Mouse (Mus musculus) heart, embryonic 13.5 days (tissue): Measurements from ENCODE around the gene Rgmb. TPM values are rescaled to one million over a fixed set of nuclear protein-coding genes. Genes with fewer than 3 reads are reported as not detected.

Experiments used
- ATAC-seq: fragments of 200-750 bp; cut with Nextera tagmentation; 2 replicates; pipeline ENCODE4 v1.8.0; 2017; ENCODE audit warnings: moderate TSS enrichment; ENCODE audit not compliant: insufficient number of reproducible peaks, low FRiP score, low TSS enrichment; ENCODE audit errors: extremely low read depth
- H3K27ac ChIP-seq: fragments of 300-500 bp; sonication (generic); replicated peaks from 2 replicates; pipeline ENCODE4 v1.5.1; 2015; ENCODE audit warnings: moderate library complexity, mild to moderate bottlenecking, inconsistent platforms
- H3K27me3 ChIP-seq: fragments of 300-500 bp; sonication (generic); replicated peaks from 2 replicates; pipeline ENCODE4 v1.6.1; 2015; ENCODE audit warnings: mild to moderate bottlenecking, inconsistent platforms
- H3K36me3 ChIP-seq: fragments of 300-500 bp; sonication (generic); 2 replicates; pipeline ENCODE4 v1.6.1; 2015; ENCODE audit warnings: mild to moderate bottlenecking, inconsistent platforms
- H3K4me1 ChIP-seq: fragments of 300-500 bp; sonication (generic); 2 replicates; pipeline ENCODE4 v1.6.1; 2015; ENCODE audit warnings: inconsistent platforms
- H3K4me2 ChIP-seq: fragments of 300-500 bp; sonication (generic); 2 replicates; pipeline ENCODE4 v1.6.1; 2015; ENCODE audit warnings: inconsistent platforms, mild to moderate bottlenecking, moderate library complexity
- H3K4me3 ChIP-seq: fragments of 300-500 bp; sonication (generic); 2 replicates; pipeline ENCODE4 v1.5.1; 2015; ENCODE audit warnings: moderate library complexity, mild to moderate bottlenecking, inconsistent platforms
- H3K9ac ChIP-seq: fragments of 300-500 bp; sonication (generic); 2 replicates; pipeline ENCODE4 v1.6.1; 2015; ENCODE audit warnings: inconsistent platforms, mild to moderate bottlenecking, moderate library complexity
- H3K9me3 ChIP-seq: fragments of 300-500 bp; sonication (generic); 2 replicates; pipeline ENCODE4 v1.6.1; 2016; ENCODE audit warnings: inconsistent platforms
- WGBS: fragments of 180-500 bp; shearing (Covaris S2); methylation state at CpG from one replicate; pipeline ENCODE4 v1.1.7; 2015; ENCODE audit warnings: mixed read lengths; 5-methylcytosine and 5-hydroxymethylcytosine counted together
- polyA plus RNA-seq: library from polyadenylated mRNA; unstranded; fragments of >200 nt; fragmentation: Nextera tagmentation; extraction: Ambion mirVana; gene quantifications from 2 replicates; pipeline ENCODE4 v1.2.1, GENCODE M21; 2015

Rgmb gene
- polyA plus RNA-seq, 1 experiment from 2014 or later, result 8.4 TPM

DNA sequence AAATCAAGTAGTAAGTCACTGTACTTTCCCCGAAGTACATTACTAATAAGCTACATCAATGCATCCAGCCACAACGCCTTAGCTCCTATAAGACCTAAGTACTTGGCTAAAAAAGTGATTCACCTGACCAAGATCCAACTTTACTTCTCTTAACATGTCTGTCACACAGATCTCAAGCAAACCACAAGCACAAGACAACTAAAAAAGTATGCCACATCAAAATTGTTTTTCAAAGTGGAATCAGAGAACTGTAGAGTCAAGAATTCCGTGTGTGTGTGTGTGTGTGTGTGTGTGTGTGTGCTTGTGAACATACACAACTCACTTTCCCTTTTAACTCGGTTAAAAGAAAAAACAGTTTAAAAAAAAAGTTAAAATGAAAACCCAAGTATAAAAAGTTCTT lies 9.1 kb downstream of the Rgmb start:
- H3K4me3 ChIP-seq, result no peak overlapping the region
- H3K9ac ChIP-seq, result no peak overlapping the region
- no peak for ATAC-seq
- no peaks in the 10 kb centered on the region for H3K27me3 ChIP-seq
- 87% methylated on average over 4 of the region's 4 CpGs for WGBS
- no peaks in the 10 kb centered on the region for H3K9me3 ChIP-seq
- peaks cover 21% of the 10 kb centered on the region for H3K36me3 ChIP-seq
- no peak overlapping the region for H3K27ac ChIP-seq
- H3K4me1 ChIP-seq, result peaks cover 67% of the 10 kb centered on the region
- H3K4me2 ChIP-seq, result no peak overlapping the region

DNA sequence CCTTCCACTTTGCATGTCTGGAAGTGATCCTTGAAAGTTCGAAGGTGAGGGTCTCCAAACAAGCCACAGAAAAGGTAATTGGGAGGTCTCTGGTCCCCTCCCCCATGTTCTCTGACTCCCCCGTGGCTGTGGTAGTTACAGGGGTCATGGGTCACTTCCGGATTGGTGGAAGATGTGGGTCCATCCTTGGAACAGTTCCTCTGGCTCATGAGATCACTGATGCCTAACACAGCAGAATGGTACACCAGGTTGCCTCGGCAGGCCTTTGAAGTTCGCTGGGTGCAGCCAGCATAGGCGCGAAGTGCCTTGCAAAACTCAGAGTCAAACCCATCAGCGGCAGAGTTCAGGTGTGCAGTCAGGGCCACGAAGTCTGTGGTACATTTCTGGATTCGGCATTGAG lies 10.1 kb downstream of the Rgmb start:
- H3K4me1 ChIP-seq, result peaks cover 67% of the 10 kb centered on the region
- no peak overlapping the region for H3K4me3 ChIP-seq
- no peak overlapping the region for H3K27ac ChIP-seq
- WGBS, result 86% methylated on average over 10 of the region's 10 CpGs
- ATAC-seq, result no peak
- no peak overlapping the region for H3K9ac ChIP-seq
- peaks cover 21% of the 10 kb centered on the region for H3K36me3 ChIP-seq
- H3K4me2 ChIP-seq, result no peak overlapping the region
- H3K9me3 ChIP-seq, result no peaks in the 10 kb centered on the region
- no peaks in the 10 kb centered on the region for H3K27me3 ChIP-seq

DNA sequence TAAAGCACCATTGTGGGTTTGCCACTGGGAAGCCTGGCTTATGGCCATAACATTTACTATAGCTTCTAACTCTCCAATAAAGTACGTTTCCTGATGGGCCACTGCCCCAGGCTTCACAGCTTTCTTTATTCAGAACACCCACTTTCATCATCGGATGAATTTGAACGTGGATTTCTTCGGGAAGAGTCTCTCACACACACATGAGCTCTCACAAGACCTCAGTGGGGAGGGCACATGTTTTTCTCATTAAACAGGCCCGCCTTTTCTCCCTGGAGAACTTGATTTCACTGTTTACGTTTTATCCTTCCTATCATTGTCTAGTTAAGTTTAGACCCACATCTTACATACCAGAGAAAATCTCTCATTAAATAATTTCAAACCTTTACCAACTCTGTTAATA lies 10.7 kb downstream of the Rgmb start:
- H3K9ac ChIP-seq, result no peak overlapping the region
- peaks cover 26% of the 10 kb centered on the region for H3K36me3 ChIP-seq
- no peak overlapping the region for H3K4me3 ChIP-seq
- H3K27me3 ChIP-seq, result no peaks in the 10 kb centered on the region
- peaks cover 70% of the 10 kb centered on the region for H3K4me1 ChIP-seq
- no peak for ATAC-seq
- WGBS, result 60% methylated on average over 6 of the region's 6 CpGs
- H3K9me3 ChIP-seq, result no peaks in the 10 kb centered on the region
- H3K4me2 ChIP-seq, result no peak overlapping the region
- H3K27ac ChIP-seq, result no peak overlapping the region

DNA sequence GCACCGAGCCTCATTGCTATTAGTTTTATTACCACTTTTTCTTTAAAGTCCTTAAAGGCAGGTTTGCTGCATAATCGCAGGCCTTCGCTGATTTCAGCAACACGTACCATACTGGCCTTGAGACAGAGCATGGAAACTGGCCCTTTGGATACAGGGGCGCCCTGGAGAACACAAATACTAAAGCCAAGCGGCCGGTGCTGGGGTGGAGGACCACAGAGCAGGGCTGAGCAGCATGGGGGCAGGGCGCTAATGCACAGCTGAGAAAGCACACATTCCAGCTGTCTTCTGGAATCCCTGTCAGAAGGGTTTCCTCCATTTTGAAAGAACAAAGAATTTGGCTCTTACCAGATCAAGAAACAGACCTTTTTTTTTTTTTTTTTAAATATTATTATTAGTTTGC lies 12.5 kb downstream of the Rgmb start:
- H3K27ac ChIP-seq, result no peak overlapping the region
- H3K4me1 ChIP-seq, result peaks cover 70% of the 10 kb centered on the region
- H3K9ac ChIP-seq, result no peak overlapping the region
- ATAC-seq, result no peak
- H3K4me3 ChIP-seq, result no peak overlapping the region
- H3K27me3 ChIP-seq, result no peaks in the 10 kb centered on the region
- H3K36me3 ChIP-seq, result peaks cover 26% of the 10 kb centered on the region
- H3K9me3 ChIP-seq, result no peaks in the 10 kb centered on the region
- H3K4me2 ChIP-seq, result no peak overlapping the region
- 54% methylated on average over 8 of the region's 8 CpGs for WGBS

DNA sequence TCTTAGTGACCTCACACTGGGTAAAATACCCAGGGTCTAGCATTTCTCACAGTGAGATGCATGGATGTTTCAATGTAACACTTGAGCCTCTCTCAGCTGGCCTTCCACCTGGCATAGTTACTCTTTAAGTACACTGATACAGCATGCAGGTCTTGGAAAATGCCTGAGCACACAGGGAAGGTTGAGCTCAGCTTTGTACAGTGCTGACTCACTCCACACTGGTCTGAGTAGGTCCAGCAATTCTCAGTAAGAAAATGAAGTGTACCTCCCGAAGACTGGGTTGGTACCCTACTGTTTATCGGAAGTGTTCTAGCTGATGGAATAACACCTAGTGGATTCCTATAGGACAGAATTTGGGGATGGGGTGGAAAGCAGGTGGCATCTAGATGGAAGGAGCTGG lies 13.2 kb downstream of the Rgmb start:
- peaks cover 69% of the 10 kb centered on the region for H3K4me1 ChIP-seq
- no peaks in the 10 kb centered on the region for H3K9me3 ChIP-seq
- no peak overlapping the region for H3K27ac ChIP-seq
- H3K36me3 ChIP-seq, result peaks cover 26% of the 10 kb centered on the region
- H3K4me3 ChIP-seq, result no peak overlapping the region
- 88% methylated on average over 2 of the region's 2 CpGs for WGBS
- H3K4me2 ChIP-seq, result no peak overlapping the region
- H3K27me3 ChIP-seq, result no peaks in the 10 kb centered on the region
- no peak for ATAC-seq
- H3K9ac ChIP-seq, result no peak overlapping the region

DNA sequence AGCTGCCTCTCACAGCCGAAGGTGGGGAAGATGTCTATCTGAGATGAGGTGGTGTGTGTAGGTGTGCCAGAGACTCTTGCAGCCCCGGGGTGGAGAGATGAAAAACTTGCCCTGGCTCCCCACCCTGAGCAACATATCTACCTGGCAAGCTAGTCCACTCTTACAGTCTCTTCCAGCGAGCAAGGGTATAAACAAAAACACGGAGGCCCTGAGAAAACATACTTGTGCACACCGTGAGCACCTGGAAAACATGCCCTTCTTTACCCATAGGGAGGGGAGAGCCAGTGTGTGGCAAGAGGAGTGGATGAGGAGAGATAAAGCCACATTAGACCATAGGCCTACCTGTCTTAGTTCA lies 13.8 kb downstream of the Rgmb start:
- Histone ChIP-seq H3K27ac (no peak overlapping the region), H3K4me1 (peaks cover 70% of the 10 kb centered on the region), H3K4me3 (no peak overlapping the region), H3K4me2 (no peak overlapping the region), H3K9me3 (no peaks in the 10 kb centered on the region), H3K27me3 (no peaks in the 10 kb centered on the region), H3K9ac (no peak overlapping the region), H3K36me3 (peaks cover 27% of the 10 kb centered on the region)
- ATAC-seq, result no peak
- 81% methylated on average over 5 of the region's 5 CpGs for WGBS

DNA sequence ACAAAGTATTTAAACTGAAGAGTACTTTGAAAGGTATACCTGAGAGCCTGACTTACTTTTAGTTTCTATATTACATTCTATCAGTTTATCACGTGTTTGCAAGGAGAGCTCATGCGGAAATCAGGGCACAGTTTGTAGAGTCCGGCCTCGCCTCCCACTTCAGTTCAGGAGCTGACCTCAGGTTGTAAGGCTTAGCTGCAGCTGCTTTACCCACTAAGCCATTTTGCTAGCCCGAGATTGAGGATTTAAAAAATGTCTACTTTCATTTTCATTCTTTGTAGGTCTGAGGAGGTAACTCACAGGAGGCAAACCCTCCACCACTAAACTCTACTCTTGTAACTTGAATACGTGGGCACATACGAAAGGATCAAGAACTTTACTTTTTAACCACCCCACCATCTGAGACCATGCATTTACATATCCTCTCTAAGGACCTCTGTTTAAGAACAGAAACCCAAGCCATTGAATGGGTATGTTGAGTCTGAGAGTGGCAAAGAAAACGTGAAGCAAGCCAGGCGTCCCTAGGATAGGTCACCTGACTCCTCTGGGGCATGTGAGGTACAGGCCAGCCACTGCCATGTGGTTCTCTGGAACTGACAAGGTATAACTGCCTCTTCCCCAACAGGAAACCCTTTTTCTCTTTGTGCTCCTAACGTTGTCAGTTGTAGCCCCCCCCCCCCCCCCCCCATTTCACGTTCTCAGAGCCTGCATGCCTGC lies 14.3 kb downstream of the Rgmb start:
- no peak overlapping the region for H3K27ac ChIP-seq
- no peak overlapping the region for H3K4me3 ChIP-seq
- peaks cover 28% of the 10 kb centered on the region for H3K36me3 ChIP-seq
- no peak overlapping the region for H3K4me2 ChIP-seq
- WGBS, result 72% methylated on average over 11 of the region's 11 CpGs
- H3K4me1 ChIP-seq, result peaks cover 72% of the 10 kb centered on the region
- H3K9ac ChIP-seq, result no peak overlapping the region
- H3K27me3 ChIP-seq, result no peaks in the 10 kb centered on the region
- no peak for ATAC-seq
- no peaks in the 10 kb centered on the region for H3K9me3 ChIP-seq

DNA sequence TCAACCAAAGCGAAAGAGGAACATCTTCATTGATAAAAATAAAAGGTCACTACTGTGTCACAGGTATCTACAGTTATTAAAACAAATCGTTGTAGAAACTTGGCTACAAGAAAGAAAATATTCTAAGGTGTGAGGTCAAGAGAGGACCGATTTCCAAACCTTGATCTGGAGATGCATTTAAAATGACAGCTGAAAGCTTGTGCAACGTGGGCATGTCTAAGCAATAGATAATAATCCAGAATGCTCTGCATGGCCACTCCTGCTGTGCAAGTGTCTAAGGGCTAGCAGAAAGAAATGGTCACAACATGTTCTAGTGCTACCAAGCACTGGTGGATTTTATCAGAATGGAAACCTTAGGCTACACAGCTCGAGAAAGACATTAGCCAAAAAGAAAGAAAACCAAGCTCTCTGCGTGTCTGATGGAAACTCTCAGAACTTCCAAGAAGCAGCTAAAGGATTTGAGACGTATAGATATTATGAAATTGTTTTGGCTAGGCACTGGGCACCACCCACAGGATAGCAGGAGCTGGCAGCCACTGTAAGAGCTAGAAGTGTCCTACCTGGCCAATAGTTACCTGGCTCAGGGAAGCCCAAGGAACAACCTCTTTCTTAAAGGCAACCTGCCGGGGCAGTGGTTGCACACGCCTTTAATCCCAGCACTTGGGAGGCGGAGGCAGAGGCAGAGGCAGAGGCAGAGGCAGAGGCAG lies 15.4 kb downstream of the Rgmb start:
- Histone ChIP-seq H3K27ac (no peak overlapping the region), H3K27me3 (no peaks in the 10 kb centered on the region), H3K9me3 (no peaks in the 10 kb centered on the region), H3K4me2 (no peak overlapping the region), H3K4me3 (no peak overlapping the region), H3K9ac (no peak overlapping the region), H3K36me3 (peaks cover 23% of the 10 kb centered on the region), H3K4me1 (peaks cover 72% of the 10 kb centered on the region)
- WGBS, result 85% methylated on average over 10 of the region's 10 CpGs
- no peak for ATAC-seq

DNA sequence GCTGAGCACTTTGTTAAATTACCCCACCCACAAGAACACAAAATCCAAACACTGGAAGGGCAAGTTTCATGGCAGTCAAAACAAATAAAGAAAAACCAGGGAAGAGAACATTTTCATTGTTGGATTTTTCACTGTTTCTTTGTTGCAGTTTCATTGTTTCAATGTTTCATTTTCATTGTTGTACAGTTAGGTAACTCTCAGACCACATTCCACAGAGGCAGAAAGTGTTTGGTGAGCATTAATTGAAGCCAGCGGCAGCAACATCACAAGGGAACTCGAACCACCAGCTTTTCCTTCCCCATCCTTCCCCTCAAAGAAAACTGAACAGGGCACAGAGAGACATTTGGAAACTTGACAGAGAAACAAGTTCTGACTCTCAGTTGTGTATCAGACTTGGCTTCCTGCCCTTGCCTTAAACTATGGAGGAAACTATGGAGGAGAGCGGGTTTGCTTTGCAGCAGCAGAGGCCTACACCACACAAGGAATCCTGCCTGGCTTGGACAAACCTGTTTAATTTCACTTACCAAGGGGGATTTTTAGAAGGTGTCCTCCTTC lies 17.1 kb downstream of the Rgmb start:
- Histone ChIP-seq H3K36me3 (peaks cover 17% of the 10 kb centered on the region; the same call in 1 of the 2 replicates), H3K27ac (peak overlapping the region; percentile 78), H3K4me1 (peaks cover 74% of the 10 kb centered on the region), H3K9me3 (no peaks in the 10 kb centered on the region), H3K4me3 (no peak overlapping the region), H3K27me3 (no peaks in the 10 kb centered on the region), H3K9ac (peak overlapping the region; percentile 54; the same call in 1 of the 2 replicates), H3K4me2 (no peak overlapping the region)
- ATAC-seq, result no peak; the same call in 1 of the 2 replicates
- 48% methylated on average over 3 of the region's 3 CpGs for WGBS

DNA sequence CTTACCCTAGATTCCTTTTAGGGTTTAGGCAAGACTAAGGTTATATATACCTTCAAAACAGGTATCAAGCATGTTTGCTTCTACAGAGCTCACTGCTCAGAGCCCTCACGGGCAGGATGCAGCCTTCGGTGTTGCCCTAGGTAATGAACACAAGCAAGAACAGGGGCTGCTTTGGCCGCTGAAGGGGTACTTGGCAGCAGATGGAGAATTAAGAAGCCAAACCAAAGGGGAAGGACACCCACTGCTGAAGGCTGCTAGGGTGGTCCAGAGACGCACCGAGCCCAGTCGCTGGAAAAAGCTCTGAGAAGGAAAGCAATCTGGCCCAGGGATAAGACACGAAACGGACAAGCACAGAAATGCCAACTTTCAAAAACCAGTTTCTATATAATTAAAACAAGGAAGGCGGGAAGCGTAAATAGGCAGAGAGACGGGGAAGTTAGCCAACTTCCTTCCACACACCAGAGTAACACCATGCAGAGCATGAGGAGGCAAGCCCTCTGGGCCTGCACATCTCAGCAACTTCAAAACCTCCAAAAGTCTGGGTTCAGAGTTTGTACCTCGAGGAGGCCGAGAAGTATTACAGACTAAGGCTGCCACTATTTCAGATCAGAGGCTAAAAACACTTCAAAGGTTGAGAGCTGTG lies 18.6 kb downstream of the Rgmb start:
- no peaks in the 10 kb centered on the region for H3K9me3 ChIP-seq
- H3K27me3 ChIP-seq, result no peaks in the 10 kb centered on the region
- no peak overlapping the region; the same call in 1 of the 2 replicates for H3K9ac ChIP-seq
- no peak for ATAC-seq
- no peak overlapping the region for H3K27ac ChIP-seq
- peaks cover 75% of the 10 kb centered on the region for H3K4me1 ChIP-seq
- peaks cover 13% of the 10 kb centered on the region for H3K36me3 ChIP-seq
- H3K4me3 ChIP-seq, result no peak overlapping the region
- no peak overlapping the region for H3K4me2 ChIP-seq
- WGBS, result 76% methylated on average over 13 of the region's 13 CpGs

DNA sequence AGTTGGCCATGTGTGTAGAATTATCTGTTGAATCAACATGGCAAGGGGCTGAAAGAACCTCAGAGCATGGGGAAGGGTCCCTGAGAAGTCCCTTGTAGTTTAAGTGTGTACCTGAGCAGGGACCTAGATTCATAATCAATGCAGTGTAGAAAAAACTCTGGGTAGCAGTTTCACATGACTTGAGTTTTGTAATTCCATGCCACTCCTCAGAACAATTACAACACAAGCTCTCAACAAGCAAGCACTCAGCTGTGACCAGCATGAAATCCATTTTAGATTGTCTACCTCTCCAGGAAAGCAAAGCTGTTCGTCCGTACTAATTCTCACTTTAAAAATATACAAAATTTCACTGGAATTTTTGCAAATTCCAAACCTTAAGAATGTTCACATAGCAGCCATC lies 20.9 kb downstream of the Rgmb start:
- H3K4me1 ChIP-seq, result peaks cover 71% of the 10 kb centered on the region

More for the DNA sequence above, 20.9 kb downstream of the Rgmb start:
- ATAC-seq, result no peak
- Histone ChIP-seq H3K4me3 (no peak overlapping the region), H3K27me3 (no peaks in the 10 kb centered on the region), H3K4me2 (no peak overlapping the region), H3K9me3 (no peaks in the 10 kb centered on the region), H3K9ac (no peak overlapping the region), H3K27ac (no peak overlapping the region), H3K36me3 (peaks cover 19% of the 10 kb centered on the region)
- 85% methylated on average over 2 of the region's 2 CpGs for WGBS
